Mouse (Mus musculus): Measurements from ENCODE around the gene Tspan14. TPM values are rescaled to one million over a fixed set of nuclear protein-coding genes. Genes with fewer than 3 reads are reported as not detected.

The Tspan14 gene
- polyA plus RNA-seq, 1 experiment from 2014 or later, result 72.7 TPM

DNA sequence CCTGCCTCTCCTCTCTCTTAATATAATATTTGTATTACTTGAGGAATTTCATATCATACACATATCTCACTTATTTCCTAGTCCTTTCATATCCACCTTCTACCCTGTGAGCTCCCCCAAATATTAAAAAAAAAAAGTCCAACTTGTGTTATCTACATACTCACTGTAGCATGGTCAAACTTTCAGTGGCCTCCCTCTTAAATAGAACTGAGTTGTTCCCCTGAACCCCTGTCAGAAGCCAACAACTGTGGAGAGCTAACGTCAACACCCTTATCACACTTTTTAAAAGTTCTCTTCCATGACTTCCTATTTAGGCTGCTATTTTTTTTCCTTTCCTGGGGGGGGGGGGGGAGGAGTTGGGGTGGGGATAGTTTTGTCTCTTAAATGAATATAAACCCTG, 80.9 kb downstream of the Tspan14 start:
- no peaks in the 10 kb centered on the region for H3K27me3 ChIP-seq (replicated peaks; ENCODE audit: control insufficient read depth, insufficient read depth, low read length)
- no peak overlapping the region for H3K27ac ChIP-seq (replicated peaks; ENCODE audit: low read depth, low read length)
- no peaks in the 10 kb centered on the region for H3K9me3 ChIP-seq (ENCODE audit: control insufficient read depth, low read length)
- H3K4me1 ChIP-seq (ENCODE audit: control insufficient read depth, insufficient read depth, low read length), result 0 out of 2 replicates have a peak, but pooled peaks cover 4% of the 10 kb centered on the region
- no peaks in the 10 kb centered on the region for H3K36me3 ChIP-seq (ENCODE audit: control insufficient read depth, insufficient read depth, low read length)
- ATAC-seq (ENCODE audit: low read depth) (no peak), DNase-seq (ENCODE audit: low spot score) (no peak)
- no peak overlapping the region for H3K9ac ChIP-seq (ENCODE audit: low read depth, low read length)
- no peak overlapping the region for H3K4me2 ChIP-seq (ENCODE audit: low read depth, low read length)
- 69% methylated on average over 1 of the region's 1 CpGs for WGBS
- no peak overlapping the region for H3K4me3 ChIP-seq (ENCODE audit: low read depth, low read length)

DNA sequence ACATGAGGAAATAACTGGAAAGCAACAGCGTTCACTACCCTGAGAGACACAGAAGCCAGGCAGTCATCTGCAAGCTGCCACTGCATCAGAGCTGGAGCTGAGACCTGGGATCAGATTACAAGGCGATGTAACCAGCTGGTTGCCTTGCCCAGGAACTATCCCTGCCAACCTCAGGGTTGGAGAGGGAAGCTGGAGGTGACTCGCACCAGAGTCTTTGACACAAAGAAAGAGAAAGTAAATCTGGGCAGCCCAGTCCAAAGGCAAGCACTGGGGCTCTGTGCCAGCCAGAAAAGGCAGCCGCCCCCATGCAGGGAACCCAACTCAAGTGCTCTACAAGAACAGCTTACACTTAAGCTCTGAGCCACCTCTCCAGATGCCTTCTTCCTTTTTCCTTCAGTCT, 81.4 kb downstream of the Tspan14 start:
- ATAC-seq (ENCODE audit: low read depth), result peak; percentile 62; the same call in 1 of the 2 replicates
- H3K4me2 ChIP-seq (ENCODE audit: low read depth, low read length), result no peak overlapping the region
- no peaks in the 10 kb centered on the region for H3K27me3 ChIP-seq (replicated peaks; ENCODE audit: control insufficient read depth, insufficient read depth, low read length)
- no peaks in the 10 kb centered on the region for H3K9me3 ChIP-seq (ENCODE audit: control insufficient read depth, low read length)
- H3K9ac ChIP-seq (ENCODE audit: low read depth, low read length), result no peak overlapping the region
- WGBS, result 12% methylated on average over 4 of the region's 4 CpGs
- no peak overlapping the region for H3K4me3 ChIP-seq (ENCODE audit: low read depth, low read length)
- DNase-seq (ENCODE audit: low spot score), result peak; percentile 48
- H3K27ac ChIP-seq (replicated peaks; ENCODE audit: low read depth, low read length), result no peak overlapping the region
- no peaks in the 10 kb centered on the region for H3K36me3 ChIP-seq (ENCODE audit: control insufficient read depth, insufficient read depth, low read length)
- 0 out of 2 replicates have a peak, but pooled peaks cover 4% of the 10 kb centered on the region for H3K4me1 ChIP-seq (ENCODE audit: control insufficient read depth, insufficient read depth, low read length)

DNA sequence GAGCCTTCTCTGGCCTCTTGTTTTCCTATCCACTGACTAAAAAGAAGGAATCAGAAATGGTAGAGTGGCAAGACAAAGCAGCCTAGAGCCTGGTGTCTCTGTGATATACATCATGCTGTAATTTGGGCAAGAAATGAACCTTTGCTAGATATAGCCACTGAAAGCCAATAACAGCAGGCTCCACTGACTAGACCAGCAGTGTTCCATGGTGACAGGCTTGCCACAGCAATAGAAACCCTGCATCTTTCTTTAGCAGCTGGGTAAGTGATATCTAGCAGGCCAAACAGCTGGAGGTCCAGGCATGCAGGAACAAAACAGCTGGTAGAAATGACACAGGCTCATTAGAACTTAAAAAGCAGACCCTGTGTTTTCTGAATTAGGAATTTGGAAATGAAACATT, 92.0 kb downstream of the Tspan14 start:
- Histone ChIP-seq H3K36me3 (ENCODE audit: control insufficient read depth, insufficient read depth, low read length) (no peaks in the 10 kb centered on the region), H3K9me3 (ENCODE audit: control insufficient read depth, low read length) (no peaks in the 10 kb centered on the region), H3K27ac (replicated peaks; ENCODE audit: low read depth, low read length) (no peak overlapping the region), H3K4me1 (ENCODE audit: control insufficient read depth, insufficient read depth, low read length) (no peaks in the 10 kb centered on the region), H3K4me2 (ENCODE audit: low read depth, low read length) (no peak overlapping the region), H3K9ac (ENCODE audit: low read depth, low read length) (no peak overlapping the region), H3K27me3 (replicated peaks; ENCODE audit: control insufficient read depth, insufficient read depth, low read length) (no peaks in the 10 kb centered on the region), H3K4me3 (ENCODE audit: low read depth, low read length) (no peak overlapping the region)
- DNase-seq (ENCODE audit: low spot score) (peak; percentile 15), ATAC-seq (ENCODE audit: low read depth) (no peak)

DNA sequence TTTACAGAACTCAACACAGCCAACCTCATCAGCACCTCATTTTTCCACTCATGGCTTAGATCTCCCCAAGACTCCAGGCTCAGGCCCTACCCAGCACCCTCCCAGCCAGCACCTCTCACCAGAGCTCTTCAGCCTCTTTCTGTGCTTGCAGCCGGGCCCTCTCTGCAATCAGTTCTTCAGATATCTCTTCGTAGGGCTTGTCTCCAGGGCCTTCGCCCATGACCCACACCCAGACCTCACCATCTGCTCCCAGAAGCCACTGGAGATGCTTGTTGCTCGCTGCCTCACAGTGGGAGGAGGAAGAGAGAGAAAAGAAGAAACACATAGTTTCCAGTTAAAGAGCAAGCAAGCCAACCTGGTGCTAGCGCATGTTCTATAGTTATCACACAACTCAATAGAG, 92.6 kb downstream of the Tspan14 start:
- H3K9ac ChIP-seq (ENCODE audit: low read depth, low read length), result no peak overlapping the region
- H3K4me1 ChIP-seq (ENCODE audit: control insufficient read depth, insufficient read depth, low read length), result no peaks in the 10 kb centered on the region
- H3K36me3 ChIP-seq (ENCODE audit: control insufficient read depth, insufficient read depth, low read length), result no peaks in the 10 kb centered on the region
- no peak overlapping the region for H3K4me3 ChIP-seq (ENCODE audit: low read depth, low read length)
- no peak for DNase-seq (ENCODE audit: low spot score)
- H3K27me3 ChIP-seq (replicated peaks; ENCODE audit: control insufficient read depth, insufficient read depth, low read length), result no peaks in the 10 kb centered on the region
- WGBS, result 80% methylated on average over 5 of the region's 5 CpGs
- ATAC-seq (ENCODE audit: low read depth), result no peak
- no peak overlapping the region for H3K27ac ChIP-seq (replicated peaks; ENCODE audit: low read depth, low read length)
- H3K4me2 ChIP-seq (ENCODE audit: low read depth, low read length), result no peak overlapping the region
- no peaks in the 10 kb centered on the region for H3K9me3 ChIP-seq (ENCODE audit: control insufficient read depth, low read length)

GRCm38 (mm10) chr14:40870598-40870997, 96.0 kb downstream of the Tspan14 start:
- no peaks in the 10 kb centered on the region for H3K4me1 ChIP-seq (ENCODE audit: control insufficient read depth, insufficient read depth, low read length)
- WGBS, result 69% methylated on average over 3 of the region's 3 CpGs
- no peak overlapping the region for H3K4me2 ChIP-seq (ENCODE audit: low read depth, low read length)
- no peak for DNase-seq (ENCODE audit: low spot score)
- H3K9me3 ChIP-seq (ENCODE audit: control insufficient read depth, low read length), result no peaks in the 10 kb centered on the region
- no peak overlapping the region for H3K27ac ChIP-seq (replicated peaks; ENCODE audit: low read depth, low read length)
- no peaks in the 10 kb centered on the region for H3K27me3 ChIP-seq (replicated peaks; ENCODE audit: control insufficient read depth, insufficient read depth, low read length)
- H3K9ac ChIP-seq (ENCODE audit: low read depth, low read length), result no peak overlapping the region
- no peak overlapping the region for H3K4me3 ChIP-seq (ENCODE audit: low read depth, low read length)
- ATAC-seq (ENCODE audit: low read depth), result no peak
- H3K36me3 ChIP-seq (ENCODE audit: control insufficient read depth, insufficient read depth, low read length), result no peaks in the 10 kb centered on the region

- Histone ChIP-seq H3K27me3 (replicated peaks; ENCODE audit: control insufficient read depth, insufficient read depth, low read length) (no peaks in the 10 kb centered on the region), H3K9ac (ENCODE audit: low read depth, low read length) (no peak overlapping the region), H3K4me3 (ENCODE audit: low read depth, low read length) (no peak overlapping the region), H3K4me1 (ENCODE audit: control insufficient read depth, insufficient read depth, low read length) (no peaks in the 10 kb centered on the region), H3K36me3 (ENCODE audit: control insufficient read depth, insufficient read depth, low read length) (no peaks in the 10 kb centered on the region), H3K9me3 (ENCODE audit: control insufficient read depth, low read length) (no peaks in the 10 kb centered on the region), H3K27ac (replicated peaks; ENCODE audit: low read depth, low read length) (no peak overlapping the region), H3K4me2 (ENCODE audit: low read depth, low read length) (no peak overlapping the region)
- 44% methylated on average over 6 of the region's 6 CpGs for WGBS
- ATAC-seq (ENCODE audit: low read depth), result no peak
- DNase-seq (ENCODE audit: low spot score), result peak; percentile 8
These were observed 101.6 kb downstream of the Tspan14 start for GRCm38 (mm10) chr14:40864811-40865514.

- Histone ChIP-seq H3K9ac (ENCODE audit: low read depth, low read length) (no peak overlapping the region), H3K27ac (replicated peaks; ENCODE audit: low read depth, low read length) (no peak overlapping the region), H3K4me3 (ENCODE audit: low read depth, low read length) (no peak overlapping the region), H3K9me3 (ENCODE audit: control insufficient read depth, low read length) (no peaks in the 10 kb centered on the region), H3K4me1 (ENCODE audit: control insufficient read depth, insufficient read depth, low read length) (no peaks in the 10 kb centered on the region), H3K36me3 (ENCODE audit: control insufficient read depth, insufficient read depth, low read length) (no peaks in the 10 kb centered on the region), H3K4me2 (ENCODE audit: low read depth, low read length) (no peak overlapping the region), H3K27me3 (replicated peaks; ENCODE audit: control insufficient read depth, insufficient read depth, low read length) (no peaks in the 10 kb centered on the region)
- 70% methylated on average over 3 of the region's 3 CpGs for WGBS
- DNase-seq (ENCODE audit: low spot score) (no peak), ATAC-seq (ENCODE audit: low read depth) (no peak)
These were observed 102.9 kb downstream of the Tspan14 start for GRCm38 (mm10) chr14:40863659-40864058.

- H3K27me3 ChIP-seq (replicated peaks; ENCODE audit: control insufficient read depth, insufficient read depth, low read length), result no peaks in the 10 kb centered on the region
- no peaks in the 10 kb centered on the region for H3K36me3 ChIP-seq (ENCODE audit: control insufficient read depth, insufficient read depth, low read length)
- H3K4me2 ChIP-seq (ENCODE audit: low read depth, low read length), result no peak overlapping the region
- H3K4me1 ChIP-seq (ENCODE audit: control insufficient read depth, insufficient read depth, low read length), result no peaks in the 10 kb centered on the region
- no peak overlapping the region for H3K27ac ChIP-seq (replicated peaks; ENCODE audit: low read depth, low read length)
- no peak overlapping the region for H3K4me3 ChIP-seq (ENCODE audit: low read depth, low read length)
- DNase-seq (ENCODE audit: low spot score), result no peak
- H3K9ac ChIP-seq (ENCODE audit: low read depth, low read length), result no peak overlapping the region
- no peak for ATAC-seq (ENCODE audit: low read depth)
- no peaks in the 10 kb centered on the region for H3K9me3 ChIP-seq (ENCODE audit: control insufficient read depth, low read length)
These were observed 103.6 kb downstream of the Tspan14 start for GRCm38 (mm10) chr14:40863022-40863421.
